Mouse (Mus musculus): ENCODE data around the gene Best1.

DNA sequence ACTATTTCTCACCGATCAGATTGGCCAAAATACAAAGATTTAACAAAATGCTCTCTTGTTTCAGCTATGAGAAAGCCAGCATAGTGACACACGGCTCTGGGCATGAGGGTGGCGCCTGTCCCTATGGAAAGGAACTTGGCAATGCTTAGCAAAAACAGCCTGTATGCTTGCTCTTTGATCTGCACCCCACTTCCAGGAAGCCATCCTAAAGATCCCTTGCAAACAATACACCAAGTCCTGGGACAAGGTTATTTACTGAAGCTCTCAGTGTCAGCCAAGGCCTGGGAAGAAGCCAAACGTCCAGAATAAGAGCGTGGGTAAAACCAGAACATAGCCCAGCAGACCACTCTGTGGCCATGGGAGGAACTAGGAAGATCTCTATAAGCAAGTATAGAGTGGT lies 40.7 kb downstream of the Best1 start:
- TF ChIP-seq CTCF (conservative IDR thresholded peaks at IDR 0.05; ENCODE audit: low read length) (no peak), POU5F1 (IDR thresholded peaks at IDR 0.05; ENCODE audit: borderline replicate concordance, low read length) (no peak)

Data from E14TG2a.4 (cell line).